Mouse (Mus musculus) stomach, postnatal 0 days (tissue): ENCODE measurements around the gene Adrm1.

ENCODE experiments used
- CTCF ChIP-seq: IDR thresholded peaks from 2 replicates; pipeline ENCODE4 v1.5.1; 2016; ENCODE audit warnings: antibody characterized with exemption, low read depth, mild to moderate bottlenecking, moderate library complexity
- EP300 ChIP-seq: optimal IDR thresholded peaks from 2 replicates; pipeline ENCODE3; 2016; ENCODE audit warnings: antibody characterized with exemption

GRCm38 (mm10) chr2:180127675-180128074 lies 43.6 kb upstream of the Adrm1 start:
- no peak for TF ChIP-seq CTCF
- no peak for TF ChIP-seq EP300
